In genomic region chr2:4896970-4897369, GRCm38 (mm10) we compare ENCODE assay signal across 26 mouse cellular contexts. TPM values are rescaled to one million over a fixed set of nuclear protein-coding genes. Genes with fewer than 3 reads are reported as not detected.
A peak's percentile ranks its signal among the peaks of the same experiment; 100 is the strongest.
DNase-seq lines count a peak whose midpoint lies in the region; ATAC-seq and TF ChIP-seq lines count a peak whose summit lies in the region.
"Had no signal": no experiment of that assay in that cellular context is flagged by ENCODE, and none has a peak within 500 bp of the region (broad histone marks: within the 10 kb centered on the region; RNA-seq: fewer than 3 reads in every experiment).

No protein-coding gene starts in this region.

- no peak for ATAC-seq in hindbrain, postnatal 0 days
- no peak for ATAC-seq in hindbrain, embryonic 12.5 days (ENCODE audit: low FRiP score)
- no peak for ATAC-seq in midbrain, postnatal 0 days (ENCODE audit: low FRiP score)
- no peak for ATAC-seq in midbrain, embryonic 15.5 days (replicated peaks)
- no peak for ATAC-seq in stomach, postnatal 0 days (ENCODE audit: low FRiP score, low TSS enrichment)
- ATAC-seq: activated CD4-positive, CD25-positive, alpha-beta regulatory T cell, adult 4 months; forebrain, embryonic 13.5 days had no signal

- 96% methylated on average over 4 of the region's 4 CpGs for WGBS in hindbrain, postnatal 0 days
- 97% methylated on average over 4 of the region's 4 CpGs for WGBS in hindbrain, embryonic 12.5 days
- 95% methylated on average over 4 of the region's 4 CpGs for WGBS in midbrain, postnatal 0 days
- 93% methylated on average over 4 of the region's 4 CpGs for WGBS in midbrain, embryonic 15.5 days
- WGBS in stomach, postnatal 0 days: 96% methylated on average over 4 of the region's 4 CpGs

- H3K27me3 ChIP-seq in hindbrain, postnatal 0 days (ENCODE audit: insufficient read depth, low read length): no peaks in the 10 kb centered on the region
- no peaks in the 10 kb centered on the region for H3K27me3 ChIP-seq in hindbrain, embryonic 12.5 days
- no peaks in the 10 kb centered on the region for H3K27me3 ChIP-seq in midbrain, postnatal 0 days (ENCODE audit: insufficient read depth, low read length)
- H3K27me3 ChIP-seq in midbrain, embryonic 15.5 days (replicated peaks): no peaks in the 10 kb centered on the region
- no peaks in the 10 kb centered on the region for H3K27me3 ChIP-seq in stomach, postnatal 0 days (ENCODE audit: control insufficient read depth, insufficient read depth, low read length)
- H3K27me3 ChIP-seq: forebrain, embryonic 13.5 days; heart, embryonic 12.5 days; hindbrain, embryonic 15.5 days; limb, embryonic 12.5 days; megakaryocyte, embryonic 14.5 days; midbrain, embryonic 12.5 days had no signal

- H3K9ac ChIP-seq in hindbrain, postnatal 0 days (replicated peaks; ENCODE audit: low read length): no peak overlapping the region
- H3K9ac ChIP-seq in hindbrain, embryonic 12.5 days: no peak overlapping the region
- no peak overlapping the region for H3K9ac ChIP-seq in midbrain, postnatal 0 days (replicated peaks; ENCODE audit: low read length, poor library complexity, severe bottlenecking)
- no peak overlapping the region for H3K9ac ChIP-seq in midbrain, embryonic 15.5 days
- H3K9ac ChIP-seq in stomach, postnatal 0 days (ENCODE audit: low read length): no peak overlapping the region
- H3K9ac ChIP-seq: forebrain, embryonic 13.5 days; heart, embryonic 12.5 days; hindbrain, embryonic 15.5 days; limb, embryonic 12.5 days; midbrain, embryonic 12.5 days had no signal

- TF ChIP-seq CTCF in hindbrain, postnatal 0 days (IDR thresholded peaks at IDR 0.05; ENCODE audit: low read depth): peak; percentile 32; the same call in 1 of the 2 replicates
- peak; percentile 26 for TF ChIP-seq CTCF in left cerebral cortex, adult 2 months (IDR thresholded peaks at IDR 0.05)
- TF ChIP-seq CTCF in midbrain, postnatal 0 days (IDR thresholded peaks at IDR 0.05): peak; percentile 34
- TF ChIP-seq CTCF in stomach, postnatal 0 days (IDR thresholded peaks at IDR 0.05; ENCODE audit: low read depth): peak; percentile 36

- no peak overlapping the region for H3K27ac ChIP-seq in hindbrain, postnatal 0 days
- no peak overlapping the region for H3K27ac ChIP-seq in hindbrain, embryonic 12.5 days
- H3K27ac ChIP-seq in left cerebral cortex, adult 2 months: no peak overlapping the region
- H3K27ac ChIP-seq in midbrain, postnatal 0 days (ENCODE audit: low read depth, low read length): no peak overlapping the region
- no peak overlapping the region for H3K27ac ChIP-seq in midbrain, embryonic 15.5 days
- no peak overlapping the region for H3K27ac ChIP-seq in stomach, postnatal 0 days (replicated peaks)
- H3K27ac ChIP-seq: forebrain, embryonic 13.5 days; hindbrain, embryonic 15.5 days; limb, embryonic 12.5 days; midbrain, embryonic 12.5 days had no signal

- no peaks in the 10 kb centered on the region for H3K4me1 ChIP-seq in hindbrain, postnatal 0 days (ENCODE audit: insufficient read depth, low read length)
- no peaks in the 10 kb centered on the region for H3K4me1 ChIP-seq in hindbrain, embryonic 12.5 days
- no peaks in the 10 kb centered on the region for H3K4me1 ChIP-seq in midbrain, postnatal 0 days (ENCODE audit: insufficient read depth, low read length)
- no peaks in the 10 kb centered on the region for H3K4me1 ChIP-seq in midbrain, embryonic 15.5 days
- H3K4me1 ChIP-seq in stomach, postnatal 0 days (replicated peaks; ENCODE audit: control insufficient read depth, insufficient read depth): no peaks in the 10 kb centered on the region
- H3K4me1 ChIP-seq: forebrain, embryonic 13.5 days; heart, embryonic 12.5 days; hindbrain, embryonic 15.5 days; limb, embryonic 12.5 days; megakaryocyte, embryonic 14.5 days; midbrain, embryonic 12.5 days had no signal

- no peaks in the 10 kb centered on the region for H3K9me3 ChIP-seq in hindbrain, postnatal 0 days (ENCODE audit: low read length)
- H3K9me3 ChIP-seq in hindbrain, embryonic 12.5 days (replicated peaks): no peaks in the 10 kb centered on the region
- no peaks in the 10 kb centered on the region for H3K9me3 ChIP-seq in midbrain, postnatal 0 days (ENCODE audit: low read length)
- no peaks in the 10 kb centered on the region for H3K9me3 ChIP-seq in midbrain, embryonic 15.5 days
- H3K9me3 ChIP-seq in stomach, postnatal 0 days (ENCODE audit: control insufficient read depth, low read length): no peaks in the 10 kb centered on the region
- H3K9me3 ChIP-seq: forebrain, embryonic 13.5 days; heart, embryonic 12.5 days; hindbrain, embryonic 15.5 days; limb, embryonic 12.5 days; megakaryocyte, embryonic 14.5 days; midbrain, embryonic 12.5 days had no signal

- no peak overlapping the region for H3K4me2 ChIP-seq in hindbrain, postnatal 0 days (ENCODE audit: low read depth, low read length)
- H3K4me2 ChIP-seq in hindbrain, embryonic 12.5 days (replicated peaks): no peak overlapping the region
- no peak overlapping the region for H3K4me2 ChIP-seq in midbrain, postnatal 0 days (ENCODE audit: low read depth, low read length, poor library complexity, severe bottlenecking)
- H3K4me2 ChIP-seq in midbrain, embryonic 15.5 days: no peak overlapping the region
- H3K4me2 ChIP-seq in stomach, postnatal 0 days (replicated peaks; ENCODE audit: low read depth): no peak overlapping the region
- H3K4me2 ChIP-seq: forebrain, embryonic 13.5 days; heart, embryonic 12.5 days; hindbrain, embryonic 15.5 days; limb, embryonic 12.5 days; liver, embryonic 11.5 days; midbrain, embryonic 12.5 days had no signal

- H3K4me3 ChIP-seq in hindbrain, postnatal 0 days (ENCODE audit: low read length): no peak overlapping the region
- no peak overlapping the region for H3K4me3 ChIP-seq in hindbrain, embryonic 12.5 days
- no peak overlapping the region for H3K4me3 ChIP-seq in left cerebral cortex, adult 2 months
- no peak overlapping the region for H3K4me3 ChIP-seq in midbrain, postnatal 0 days (ENCODE audit: low read depth, low read length)
- H3K4me3 ChIP-seq in midbrain, embryonic 15.5 days: no peak overlapping the region
- H3K4me3 ChIP-seq in stomach, postnatal 0 days (ENCODE audit: low read depth, low read length): no peak overlapping the region
- H3K4me3 ChIP-seq: forebrain, embryonic 13.5 days; heart, embryonic 12.5 days; hindbrain, embryonic 15.5 days; limb, embryonic 12.5 days; megakaryocyte, embryonic 14.5 days; midbrain, embryonic 12.5 days had no signal

- H3K36me3 ChIP-seq in hindbrain, postnatal 0 days (ENCODE audit: insufficient read depth, low read length): peaks cover 42% of the 10 kb centered on the region
- peaks cover 85% of the 10 kb centered on the region for H3K36me3 ChIP-seq in hindbrain, embryonic 12.5 days
- peaks cover 46% of the 10 kb centered on the region for H3K36me3 ChIP-seq in midbrain, postnatal 0 days (ENCODE audit: insufficient read depth, low read length)
- H3K36me3 ChIP-seq in midbrain, embryonic 15.5 days (replicated peaks): peaks cover 41% of the 10 kb centered on the region
- peaks cover 21% of the 10 kb centered on the region for H3K36me3 ChIP-seq in stomach, postnatal 0 days (ENCODE audit: control insufficient read depth, insufficient read depth, low read length)

- no peak for DNase-seq in hindbrain, postnatal 0 days (ENCODE audit: low spot score)
- DNase-seq in left cerebral cortex, adult 2 months (ENCODE audit: extremely low spot score in 1 of 2, low spot score in 2 of 2): no peak
- no peak for DNase-seq in left cerebral cortex, adult 9 months (ENCODE audit: low spot score in 2 of 2)
- no peak for DNase-seq in midbrain, postnatal 0 days (ENCODE audit: low spot score)
- DNase-seq in stomach, postnatal 0 days (ENCODE audit: low spot score): no peak
- no peak for DNase-seq in cerebellum, postnatal 4 days (ENCODE audit: low spot score in 2 of 2)
- DNase-seq: adrenal gland, adult 2 months; adrenal gland, postnatal 36 days; cerebellum, adult 18-20 months; cerebellum, postnatal 14 days; gastrocnemius, postnatal 14 days; heart, postnatal 10 days; kidney, adult 9 months; kidney, postnatal 25 days; lung, adult 2 months; lung, postnatal 36 days had no signal

- intact Hi-C loops in left cerebral cortex, adult 2 months (cut with DNase I): no loop called here

- no peak for TF ChIP-seq EP300 in stomach, postnatal 0 days (optimal IDR thresholded peaks at IDR 0.05)

RNA-seq across cellular contexts. Expression of gene Sephs1, which starts 15.6 kb away (rescaled TPM):
- total RNA-seq in hindbrain, postnatal 0 days (2014; rRNA removed): 70.4 and 75.6 TPM in 2 replicates
- polyA plus RNA-seq in hindbrain, postnatal 0 days (2015; fragmentation: Nextera tagmentation; extraction: Ambion mirVana): 43.8 and 46.0 TPM in 2 replicates
- 109 and 111 TPM in 2 replicates for polyA plus RNA-seq in hindbrain, embryonic 12.5 days (2016; fragmentation: Nextera tagmentation; extraction: Ambion mirVana)
- total RNA-seq in left cerebral cortex, adult 2 months (2021): 10 to 100 TPM; 19.0 to 19.9 TPM
- 69.7 and 76.9 TPM in 2 replicates for total RNA-seq in midbrain, postnatal 0 days (2014; rRNA removed)
- polyA plus RNA-seq in midbrain, postnatal 0 days (2015; fragmentation: Nextera tagmentation; extraction: Ambion mirVana): 37.0 and 37.3 TPM in 2 replicates
- 54.4 and 57.2 TPM in 2 replicates for polyA plus RNA-seq in midbrain, embryonic 15.5 days (2015; fragmentation: Nextera tagmentation; extraction: Ambion mirVana)
- polyA plus RNA-seq in stomach, postnatal 0 days (2015; fragmentation: Nextera tagmentation; extraction: Ambion mirVana): 23.5 and 25.7 TPM in 2 replicates

RNA-seq across cellular contexts. Expression of gene Phyh, which starts 21.8 kb away (rescaled TPM):
- total RNA-seq in hindbrain, postnatal 0 days (2014; rRNA removed): 74.6 and 78.4 TPM in 2 replicates
- polyA plus RNA-seq in hindbrain, postnatal 0 days (2015; fragmentation: Nextera tagmentation; extraction: Ambion mirVana): 127 and 133 TPM in 2 replicates
- 51.4 and 57.6 TPM in 2 replicates for polyA plus RNA-seq in hindbrain, embryonic 12.5 days (2016; fragmentation: Nextera tagmentation; extraction: Ambion mirVana)
- 100 to 1,000 TPM in 1 of 2 experiments, 10 to 100 TPM in 1; 97.0 to 103 TPM for total RNA-seq in left cerebral cortex, adult 2 months (2021)
- total RNA-seq in midbrain, postnatal 0 days (2014; rRNA removed): 64.9 and 81.5 TPM in 2 replicates
- polyA plus RNA-seq in midbrain, postnatal 0 days (2015; fragmentation: Nextera tagmentation; extraction: Ambion mirVana): 108 and 116 TPM in 2 replicates
- polyA plus RNA-seq in midbrain, embryonic 15.5 days (2015; fragmentation: Nextera tagmentation; extraction: Ambion mirVana): 70.2 and 71.6 TPM in 2 replicates
- polyA plus RNA-seq in stomach, postnatal 0 days (2015; fragmentation: Nextera tagmentation; extraction: Ambion mirVana): 180 and 185 TPM in 2 replicates
